Mouse (Mus musculus): ENCODE results near the gene Odf3l1. TPM values are rescaled to one million over a fixed set of nuclear protein-coding genes. Genes with fewer than 3 reads are reported as not detected.

Gene Odf3l1
- total and polyA plus RNA-seq, 3 experiments: not detected

GRCm38 (mm10) chr9:56860486-56861269 lies 3.8 kb downstream of the Odf3l1 start:
- no peak for DNase-seq (ENCODE audit: extremely low read depth)
- TF ChIP-seq ELF1 (IDR thresholded peaks at IDR 0.05; ENCODE audit: low read depth, low read length) (no peak), IRF4 (IDR thresholded peaks at IDR 0.05; ENCODE audit: low read depth, low read length) (no peak), RAD21 (IDR thresholded peaks at IDR 0.05; ENCODE audit: low read depth, low read length) (no peak), USF1 (IDR thresholded peaks at IDR 0.05; ENCODE audit: low read depth, low read length) (no peak), POLR2A (IDR thresholded peaks at IDR 0.05; ENCODE audit: low read depth, low read length) (no peak), NELFE (IDR thresholded peaks at IDR 0.05; ENCODE audit: low read depth, low read length) (no peak)
- Histone ChIP-seq H3K79me2 (replicated peaks; ENCODE audit: control insufficient read depth, extremely low read depth, insufficient read depth, poor library complexity, severe bottlenecking) (no peaks in the 10 kb centered on the region), H3K4me3 (replicated peaks in 1 of 3; ENCODE audit: low read depth in 2 of 3, low read length in 2 of 3, poor library complexity in 1 of 3) (no peak overlapping the region), H3K4me1 (ENCODE audit: control insufficient read depth in 1 of 2, insufficient read depth in 2 of 2) (no peaks in the 10 kb centered on the region), H3K4me2 (ENCODE audit: insufficient read depth, low read depth, poor library complexity, severe bottlenecking) (no peak overlapping the region), H3K9me3 (replicated peaks; ENCODE audit: low read length) (no peaks in the 10 kb centered on the region), H3K36me3 (replicated peaks in 1 of 2; ENCODE audit: control insufficient read depth in 1 of 2, insufficient read depth in 1 of 2, low read length in 1 of 2) (no peaks in the 10 kb centered on the region), H3K9ac (ENCODE audit: insufficient read depth, low read depth) (no peak overlapping the region), H3K27ac (ENCODE audit: insufficient read depth, low read depth) (no peak overlapping the region), H3K27me3 (replicated peaks) (peaks cover 81% of the 10 kb centered on the region)
- in situ Hi-C loops (cut with MboI; ENCODE audit: low pct_ligation_motif_present, low pct_unique_long_range_greater_than_20kb, low sequenced_read_pairs) (no loop called here), dilution Hi-C loops (cut with MboI; ENCODE audit: extremely low pct_ligation_motif_present, extremely low pct_unique_long_range_greater_than_20kb, low sequenced_read_pairs) (no loop called here)

DNA sequence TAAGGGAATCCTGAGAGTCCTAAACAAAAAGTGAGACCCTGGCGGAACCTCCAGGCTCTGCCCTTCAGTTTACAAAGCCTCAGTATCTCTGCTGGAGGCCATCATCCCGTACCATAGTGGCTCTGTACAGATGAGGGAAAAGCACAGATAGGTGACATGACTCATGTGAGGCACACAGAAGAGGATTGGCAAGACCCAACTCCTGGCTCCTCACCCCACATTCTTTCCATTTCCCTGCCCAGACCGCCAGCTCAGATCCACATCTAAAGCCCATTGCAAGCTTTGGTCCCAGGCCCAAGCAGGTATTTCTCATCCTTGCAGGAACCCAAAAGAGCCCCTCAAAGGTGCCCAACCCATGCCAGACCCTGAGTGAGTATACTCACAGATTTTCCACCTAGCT lies 4.4 kb downstream of the Odf3l1 start:
- in situ Hi-C loops (cut with MboI; ENCODE audit: low pct_ligation_motif_present, low pct_unique_long_range_greater_than_20kb, low sequenced_read_pairs): no loop called here
- dilution Hi-C loops (cut with MboI; ENCODE audit: extremely low pct_ligation_motif_present, extremely low pct_unique_long_range_greater_than_20kb, low sequenced_read_pairs): no loop called here
- Histone ChIP-seq H3K4me2 (ENCODE audit: insufficient read depth, low read depth, poor library complexity, severe bottlenecking) (no peak overlapping the region), H3K9me3 (replicated peaks; ENCODE audit: low read length) (no peaks in the 10 kb centered on the region), H3K36me3 (replicated peaks in 1 of 2; ENCODE audit: control insufficient read depth in 1 of 2, insufficient read depth in 1 of 2, low read length in 1 of 2) (no peaks in the 10 kb centered on the region), H3K9ac (ENCODE audit: insufficient read depth, low read depth) (no peak overlapping the region), H3K79me2 (replicated peaks; ENCODE audit: control insufficient read depth, extremely low read depth, insufficient read depth, poor library complexity, severe bottlenecking) (no peaks in the 10 kb centered on the region), H3K4me1 (ENCODE audit: control insufficient read depth in 1 of 2, insufficient read depth in 2 of 2) (no peaks in the 10 kb centered on the region), H3K27ac (ENCODE audit: insufficient read depth, low read depth) (no peak overlapping the region), H3K4me3 (replicated peaks in 1 of 3; ENCODE audit: low read depth in 2 of 3, low read length in 2 of 3, poor library complexity in 1 of 3) (no peak overlapping the region), H3K27me3 (replicated peaks) (peaks cover 81% of the 10 kb centered on the region)
- DNase-seq (ENCODE audit: extremely low read depth): no peak
- no peak for TF ChIP-seq RAD21 (IDR thresholded peaks at IDR 0.05; ENCODE audit: low read depth, low read length)
- no peak for TF ChIP-seq GABPA (IDR thresholded peaks at IDR 0.05; ENCODE audit: insufficient replicate concordance, low read depth, low read length)
- no peak for TF ChIP-seq CHD1 (IDR thresholded peaks at IDR 0.05; ENCODE audit: low read depth, low read length)
- TF ChIP-seq UBTF (IDR thresholded peaks at IDR 0.05; ENCODE audit: low read depth, low read length): no peak
- no peak for TF ChIP-seq POLR2AphosphoS2 (IDR thresholded peaks at IDR 0.05; ENCODE audit: low read depth, low read length)
- no peak for TF ChIP-seq MAX (IDR thresholded peaks at IDR 0.05; ENCODE audit: low read length)
- TF ChIP-seq TCF12 (IDR thresholded peaks at IDR 0.05; ENCODE audit: low read depth, low read length): no peak
- TF ChIP-seq ZMIZ1 (IDR thresholded peaks at IDR 0.05; ENCODE audit: low read depth, low read length): no peak
- TF ChIP-seq IRF4 (IDR thresholded peaks at IDR 0.05; ENCODE audit: low read depth, low read length): no peak

DNA sequence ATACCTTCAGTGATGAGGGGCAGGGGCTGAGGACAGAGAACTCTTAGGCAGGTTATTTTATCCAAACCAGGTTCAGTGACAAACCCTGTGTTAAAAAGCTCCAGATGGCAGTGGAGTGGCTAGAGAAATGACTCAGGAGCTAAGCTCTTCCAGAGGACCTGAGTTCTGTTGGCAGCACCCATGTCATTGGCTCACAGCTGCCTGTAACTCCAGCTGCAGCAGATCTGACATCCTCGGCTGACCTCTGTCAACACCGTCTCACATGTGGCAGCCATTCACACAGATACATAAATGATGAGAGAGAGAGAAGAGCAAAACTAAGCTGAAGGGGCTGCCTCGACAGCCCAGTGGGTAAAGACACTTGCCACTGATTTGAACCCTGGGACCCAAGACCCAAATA lies 7.0 kb downstream of the Odf3l1 start:
- TF ChIP-seq KAT2A (IDR thresholded peaks at IDR 0.05; ENCODE audit: insufficient replicate concordance, low read length) (no peak), GABPA (IDR thresholded peaks at IDR 0.05; ENCODE audit: insufficient replicate concordance, low read depth, low read length) (no peak), BHLHE40 (IDR thresholded peaks at IDR 0.05; ENCODE audit: low read depth, low read length) (no peak), MXI1 (IDR thresholded peaks at IDR 0.05; ENCODE audit: low read depth, low read length) (no peak), MAX (IDR thresholded peaks at IDR 0.05; ENCODE audit: low read length) (no peak), RCOR1 (conservative IDR thresholded peaks at IDR 0.05; ENCODE audit: low read depth, low read length) (no peak), EP300 (IDR thresholded peaks at IDR 0.05; ENCODE audit: low read length) (no peak), TBP (conservative IDR thresholded peaks at IDR 0.05; ENCODE audit: low read depth, low read length) (no peak), TCF12 (IDR thresholded peaks at IDR 0.05; ENCODE audit: low read depth, low read length) (no peak), PAX5 (IDR thresholded peaks at IDR 0.05; ENCODE audit: low read length) (no peak), POLR2AphosphoS2 (IDR thresholded peaks at IDR 0.05; ENCODE audit: low read depth, low read length) (no peak), ETS1 (conservative IDR thresholded peaks at IDR 0.05; ENCODE audit: low read depth, low read length) (no peak), IRF4 (IDR thresholded peaks at IDR 0.05; ENCODE audit: low read depth, low read length) (no peak), NELFE (IDR thresholded peaks at IDR 0.05; ENCODE audit: low read depth, low read length) (no peak), USF2 (conservative IDR thresholded peaks at IDR 0.05; ENCODE audit: low read depth, low read length) (no peak), UBTF (IDR thresholded peaks at IDR 0.05; ENCODE audit: low read depth, low read length) (no peak)
- Histone ChIP-seq H3K9me3 (replicated peaks; ENCODE audit: low read length) (no peaks in the 10 kb centered on the region), H3K79me2 (replicated peaks; ENCODE audit: control insufficient read depth, extremely low read depth, insufficient read depth, poor library complexity, severe bottlenecking) (no peaks in the 10 kb centered on the region), H3K27ac (ENCODE audit: insufficient read depth, low read depth) (no peak overlapping the region), H3K9ac (ENCODE audit: insufficient read depth, low read depth) (no peak overlapping the region), H3K4me1 (ENCODE audit: control insufficient read depth in 1 of 2, insufficient read depth in 2 of 2) (no peaks in the 10 kb centered on the region), H3K4me2 (ENCODE audit: insufficient read depth, low read depth, poor library complexity, severe bottlenecking) (no peak overlapping the region), H3K4me3 (replicated peaks in 1 of 3; ENCODE audit: low read depth in 2 of 3, low read length in 2 of 3, poor library complexity in 1 of 3) (no peak overlapping the region), H3K27me3 (replicated peaks) (peaks cover 78% of the 10 kb centered on the region), H3K36me3 (replicated peaks in 1 of 2; ENCODE audit: control insufficient read depth in 1 of 2, insufficient read depth in 1 of 2, low read length in 1 of 2) (no peaks in the 10 kb centered on the region)
- dilution Hi-C loops (cut with MboI; ENCODE audit: extremely low pct_ligation_motif_present, extremely low pct_unique_long_range_greater_than_20kb, low sequenced_read_pairs) (no loop called here), in situ Hi-C loops (cut with MboI; ENCODE audit: low pct_ligation_motif_present, low pct_unique_long_range_greater_than_20kb, low sequenced_read_pairs) (no loop called here)
- no peak for DNase-seq (ENCODE audit: extremely low read depth)

Measured in CH12.LX (cell line).